Mouse (Mus musculus) thymus, adult 2 months (tissue): ENCODE measurements at regions not wholly inside any gene's neighbourhood (a gene's known extent, or its start where the extent isn't known, plus 50 kb on each side); places are given as distances from the start of the nearest gene placed in this dataset.

Experiments
- CTCF ChIP-seq: fragments of 200-500 bp; IDR thresholded peaks from 2 replicates; pipeline ENCODE4 v1.5.1; 2012; ENCODE audit warnings: mild to moderate bottlenecking, control low read depth, low read length, moderate library complexity, borderline replicate concordance; ENCODE audit not compliant: control insufficient read depth, poor library complexity, insufficient read depth; ENCODE audit errors: extremely low read depth
- POLR2A ChIP-seq: fragments of 200-500 bp; IDR thresholded peaks from 2 replicates; pipeline ENCODE4 v1.6.1; 2012; ENCODE audit warnings: mild to moderate bottlenecking, low read length, control low read depth, moderate library complexity; ENCODE audit not compliant: control insufficient read depth, poor library complexity, insufficient read depth; ENCODE audit errors: extremely low read depth

GRCm38 (mm10) chr9:49898947-49899346 lies 100.2 kb upstream of the Ncam1 start:
- TF ChIP-seq POLR2A (no peak), CTCF (no peak)
